Mouse (Mus musculus): ENCODE measurements at regions not wholly inside any gene's neighbourhood (a gene's known extent, or its start where the extent isn't known, plus 50 kb on each side); places are given as distances from the start of the nearest gene placed in this dataset.
"Not testable (repeated sequence)": the region's sequence is repeated elsewhere in the genome, so short reads cannot be mapped to it uniquely, and the experiment has no call there.

DNA sequence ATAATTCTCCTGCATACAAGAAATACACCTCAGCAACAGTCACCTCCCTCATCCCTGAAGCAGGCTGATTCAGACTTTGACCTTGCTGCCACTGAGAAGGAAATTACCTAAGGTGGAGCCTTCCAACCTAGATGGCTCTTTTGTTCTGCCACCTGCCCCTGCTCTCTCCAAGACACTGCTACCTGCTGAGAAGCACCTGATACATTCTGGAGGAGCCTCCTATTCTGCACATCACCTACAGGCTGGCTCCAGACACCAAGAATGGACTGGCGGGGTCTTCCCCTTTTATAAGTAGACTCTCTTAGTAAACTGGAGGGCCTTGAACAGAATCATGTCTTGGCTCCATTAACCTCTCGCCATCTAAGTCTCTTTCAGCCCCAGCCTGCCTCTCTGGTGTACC, 1149.5 kb upstream of the 2610301B20Rik start:
- H3K4me1 ChIP-seq (ENCODE audit: control insufficient read depth, insufficient read depth); H3K27ac ChIP-seq (ENCODE audit: low read depth); ATAC-seq (ENCODE audit: insufficient read depth, low read depth); DNase-seq (ENCODE audit: low spot score); H3K9me3 ChIP-seq (replicated peaks; ENCODE audit: control insufficient read depth, low read length); H3K9ac ChIP-seq (replicated peaks; ENCODE audit: low read depth, low read length); H3K4me3 ChIP-seq (ENCODE audit: low read depth, low read length); H3K27me3 ChIP-seq (ENCODE audit: control insufficient read depth, insufficient read depth, low read length); H3K4me2 ChIP-seq (ENCODE audit: low read depth, low read length); H3K36me3 ChIP-seq (replicated peaks; ENCODE audit: control insufficient read depth, insufficient read depth, low read length): not testable (repeated sequence)
- 70% methylated on average over 2 of the region's 2 CpGs for whole genome bisulfite sequencing

GRCm38 (mm10) chr4:9737691-9738090, 1136.6 kb upstream of the 2610301B20Rik start:
- H3K27me3 ChIP-seq (ENCODE audit: control insufficient read depth, insufficient read depth, low read length), result no peaks in the 10 kb centered on the region
- H3K36me3 ChIP-seq (replicated peaks; ENCODE audit: control insufficient read depth, insufficient read depth, low read length), result no peaks in the 10 kb centered on the region
- no peak overlapping the region for H3K27ac ChIP-seq (ENCODE audit: low read depth)
- WGBS, result 60% methylated on average over 4 of the region's 4 CpGs
- TF ChIP-seq EP300 (IDR thresholded peaks at IDR 0.05; ENCODE audit: low read depth) (no peak), CTCF (IDR thresholded peaks at IDR 0.05; ENCODE audit: low read depth) (no peak)
- ATAC-seq (ENCODE audit: insufficient read depth, low read depth) (no peak), DNase-seq (ENCODE audit: low spot score) (no peak)
- H3K9ac ChIP-seq (replicated peaks; ENCODE audit: low read depth, low read length), result no peak overlapping the region
- no peak overlapping the region for H3K4me2 ChIP-seq (ENCODE audit: low read depth, low read length)
- H3K4me1 ChIP-seq (ENCODE audit: control insufficient read depth, insufficient read depth), result no peaks in the 10 kb centered on the region
- H3K9me3 ChIP-seq (replicated peaks; ENCODE audit: control insufficient read depth, low read length), result no peaks in the 10 kb centered on the region
- no peak overlapping the region for H3K4me3 ChIP-seq (ENCODE audit: low read depth, low read length)

- H3K4me3 ChIP-seq (ENCODE audit: low read depth, low read length), result no peak overlapping the region
- H3K9me3 ChIP-seq (replicated peaks; ENCODE audit: control insufficient read depth, low read length), result no peaks in the 10 kb centered on the region
- H3K27me3 ChIP-seq (ENCODE audit: control insufficient read depth, insufficient read depth, low read length), result no peaks in the 10 kb centered on the region
- 70% methylated on average over 6 of the region's 6 CpGs for WGBS
- H3K4me2 ChIP-seq (ENCODE audit: low read depth, low read length), result no peak overlapping the region
- ATAC-seq (ENCODE audit: insufficient read depth, low read depth) (no peak), DNase-seq (ENCODE audit: low spot score) (no peak)
- H3K4me1 ChIP-seq (ENCODE audit: control insufficient read depth, insufficient read depth), result no peaks in the 10 kb centered on the region
- H3K9ac ChIP-seq (replicated peaks; ENCODE audit: low read depth, low read length), result no peak overlapping the region
- TF ChIP-seq CTCF (IDR thresholded peaks at IDR 0.05; ENCODE audit: low read depth) (no peak), EP300 (IDR thresholded peaks at IDR 0.05; ENCODE audit: low read depth) (no peak)
- no peak overlapping the region for H3K27ac ChIP-seq (ENCODE audit: low read depth)
- H3K36me3 ChIP-seq (replicated peaks; ENCODE audit: control insufficient read depth, insufficient read depth, low read length), result no peaks in the 10 kb centered on the region
Observed at GRCm38 (mm10) chr4:9747411-9747938, 1126.8 kb upstream of the 2610301B20Rik start.

GRCm38 (mm10) chr4:9748110-9748509, 1126.2 kb upstream of the 2610301B20Rik start:
- ATAC-seq (ENCODE audit: insufficient read depth, low read depth), result no peak
- no peaks in the 10 kb centered on the region for H3K4me1 ChIP-seq (ENCODE audit: control insufficient read depth, insufficient read depth)
- no peak overlapping the region for H3K27ac ChIP-seq (ENCODE audit: low read depth)
- no peak overlapping the region for H3K4me3 ChIP-seq (ENCODE audit: low read depth, low read length)
- TF ChIP-seq EP300 (IDR thresholded peaks at IDR 0.05; ENCODE audit: low read depth) (no peak), CTCF (IDR thresholded peaks at IDR 0.05; ENCODE audit: low read depth) (no peak)
- DNase-seq (ENCODE audit: low spot score), result no peak
- H3K9me3 ChIP-seq (replicated peaks; ENCODE audit: control insufficient read depth, low read length), result no peaks in the 10 kb centered on the region
- H3K27me3 ChIP-seq (ENCODE audit: control insufficient read depth, insufficient read depth, low read length), result no peaks in the 10 kb centered on the region
- no peaks in the 10 kb centered on the region for H3K36me3 ChIP-seq (replicated peaks; ENCODE audit: control insufficient read depth, insufficient read depth, low read length)
- 50% methylated on average over 2 of the region's 2 CpGs for WGBS
- H3K4me2 ChIP-seq (ENCODE audit: low read depth, low read length), result no peak overlapping the region
- no peak overlapping the region for H3K9ac ChIP-seq (replicated peaks; ENCODE audit: low read depth, low read length)

- H3K36me3 ChIP-seq (replicated peaks; ENCODE audit: control insufficient read depth, insufficient read depth, low read length), result no peaks in the 10 kb centered on the region
- no peak overlapping the region for H3K4me3 ChIP-seq (ENCODE audit: low read depth, low read length)
- no peaks in the 10 kb centered on the region for H3K9me3 ChIP-seq (replicated peaks; ENCODE audit: control insufficient read depth, low read length)
- DNase-seq (ENCODE audit: low spot score), result no peak
- no peaks in the 10 kb centered on the region for H3K27me3 ChIP-seq (ENCODE audit: control insufficient read depth, insufficient read depth, low read length)
- WGBS, result 74% methylated on average over 3 of the region's 3 CpGs
- ATAC-seq (ENCODE audit: insufficient read depth, low read depth), result no peak
- H3K9ac ChIP-seq (replicated peaks; ENCODE audit: low read depth, low read length), result no peak overlapping the region
- H3K4me1 ChIP-seq (ENCODE audit: control insufficient read depth, insufficient read depth), result no peaks in the 10 kb centered on the region
- no peak overlapping the region for H3K4me2 ChIP-seq (ENCODE audit: low read depth, low read length)
- TF ChIP-seq EP300 (IDR thresholded peaks at IDR 0.05; ENCODE audit: low read depth), result no peak
- no peak for TF ChIP-seq CTCF (IDR thresholded peaks at IDR 0.05; ENCODE audit: low read depth)
- no peak overlapping the region for H3K27ac ChIP-seq (ENCODE audit: low read depth)
Observed at GRCm38 (mm10) chr4:9749877-9750276, 1124.4 kb upstream of the 2610301B20Rik start.

DNA sequence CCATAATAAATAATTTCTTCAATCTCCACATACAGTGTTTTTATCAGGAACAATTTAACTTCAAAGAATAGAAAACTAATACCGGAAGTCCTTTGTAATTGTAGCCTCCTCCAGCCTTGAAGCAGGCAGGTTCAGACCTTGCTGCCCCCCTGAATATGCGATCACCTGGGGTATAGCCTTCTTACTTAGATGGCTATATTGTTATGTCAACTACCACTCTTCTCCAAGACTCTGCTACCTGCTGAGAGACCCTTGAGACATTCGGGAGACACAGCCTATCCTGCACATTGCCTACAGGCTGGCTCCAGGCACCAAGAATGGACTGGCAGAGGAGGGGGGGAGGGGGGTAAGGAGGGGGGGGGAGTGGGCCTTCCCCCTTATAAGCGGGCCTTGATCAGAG, 1123.9 kb upstream of the 2610301B20Rik start:
- Histone ChIP-seq H3K9me3 (replicated peaks; ENCODE audit: control insufficient read depth, low read length) (no peaks in the 10 kb centered on the region), H3K36me3 (replicated peaks; ENCODE audit: control insufficient read depth, insufficient read depth, low read length) (no peaks in the 10 kb centered on the region), H3K27me3 (ENCODE audit: control insufficient read depth, insufficient read depth, low read length) (no peaks in the 10 kb centered on the region), H3K9ac (replicated peaks; ENCODE audit: low read depth, low read length) (no peak overlapping the region), H3K4me1 (ENCODE audit: control insufficient read depth, insufficient read depth) (no peaks in the 10 kb centered on the region), H3K27ac (ENCODE audit: low read depth) (no peak overlapping the region), H3K4me2 (ENCODE audit: low read depth, low read length) (no peak overlapping the region), H3K4me3 (ENCODE audit: low read depth, low read length) (no peak overlapping the region)
- no peak for DNase-seq (ENCODE audit: low spot score)
- WGBS, result 76% methylated on average over 4 of the region's 4 CpGs
- no peak for ATAC-seq (ENCODE audit: insufficient read depth, low read depth)
- no peak for TF ChIP-seq EP300 (IDR thresholded peaks at IDR 0.05; ENCODE audit: low read depth)
- TF ChIP-seq CTCF (IDR thresholded peaks at IDR 0.05; ENCODE audit: low read depth), result no peak
